Mouse (Mus musculus) liver, embryonic 13.5 days (tissue): ENCODE results near the gene Zg16. TPM values are rescaled to one million over a fixed set of nuclear protein-coding genes. Genes with fewer than 3 reads are reported as not detected.

Source experiments
- ATAC-seq: fragments of 200-750 bp; cut with Nextera tagmentation; 2 replicates; pipeline ENCODE4 v1.8.0; 2017; ENCODE audit warnings: low read depth, mild to moderate bottlenecking, moderate number of reproducible peaks, moderate library complexity
- DNase-seq: peaks from one replicate; pipeline ENCODE4 v3.0.0; 2022
- H3K27ac ChIP-seq: fragments of 300-500 bp; sonication (generic); 2 replicates; pipeline ENCODE4 v1.5.1; 2015; ENCODE audit warnings: moderate library complexity, mild to moderate bottlenecking, inconsistent platforms
- H3K27me3 ChIP-seq: fragments of 300-500 bp; sonication (generic); 2 replicates; pipeline ENCODE4 v1.6.1; 2015; ENCODE audit warnings: mild to moderate bottlenecking, inconsistent platforms
- H3K36me3 ChIP-seq: fragments of 300-500 bp; sonication (generic); 2 replicates; pipeline ENCODE4 v1.6.1; 2015; ENCODE audit warnings: mild to moderate bottlenecking, inconsistent platforms
- H3K4me1 ChIP-seq: fragments of 300-500 bp; sonication (generic); replicated peaks from 2 replicates; pipeline ENCODE4 v1.6.1; 2015; ENCODE audit warnings: inconsistent platforms
- H3K4me2 ChIP-seq: fragments of 300-500 bp; sonication (generic); 2 replicates; pipeline ENCODE4 v1.6.1; 2015; ENCODE audit warnings: inconsistent platforms, mild to moderate bottlenecking, moderate library complexity
- H3K4me3 ChIP-seq: fragments of 300-500 bp; sonication (generic); replicated peaks from 2 replicates; pipeline ENCODE4 v1.5.1; 2015; ENCODE audit warnings: mild to moderate bottlenecking, inconsistent platforms
- H3K9ac ChIP-seq: fragments of 300-500 bp; sonication (generic); 2 replicates; pipeline ENCODE4 v1.6.1; 2015; ENCODE audit warnings: mild to moderate bottlenecking, inconsistent platforms
- H3K9me3 ChIP-seq: fragments of 300-500 bp; sonication (generic); replicated peaks from 2 replicates; pipeline ENCODE4 v1.6.1; 2016; ENCODE audit warnings: inconsistent platforms
- WGBS: fragments of 180-500 bp; shearing (Covaris S2); methylation state at CpG from one replicate; pipeline ENCODE4 v1.1.7; 2015; ENCODE audit not compliant: insufficient replicate concordance; 5-methylcytosine and 5-hydroxymethylcytosine counted together
- polyA plus RNA-seq: library from polyadenylated mRNA; unstranded; fragments of >200 nt; fragmentation: Nextera tagmentation; extraction: Ambion mirVana; gene quantifications from 2 replicates; pipeline ENCODE4 v1.2.1, GENCODE M21; 2015

Zg16 gene
- polyA plus RNA-seq, 1 experiment from 2014 or later, result not detected

- H3K9me3 ChIP-seq, result no peaks in the 10 kb centered on the region
Measured at GRCm38 (mm10) chr7:127024755-127025555, 62.2 kb downstream of the Zg16 start.

GRCm38 (mm10) chr7:127023896-127024690, 63.0 kb downstream of the Zg16 start:
- peaks cover 57% of the 10 kb centered on the region for H3K36me3 ChIP-seq

More at GRCm38 (mm10) chr7:127024755-127025555, 62.2 kb downstream of the Zg16 start:
- DNase-seq (peak; percentile 74), ATAC-seq (peak; percentile 35)
- H3K4me3 ChIP-seq, result peak overlapping the region; percentile 97
- WGBS, result under 1% methylated on average over 30 of the region's 30 CpGs
- peaks cover 81% of the 10 kb centered on the region for H3K4me1 ChIP-seq
- peak overlapping the region; percentile 98 for H3K27ac ChIP-seq
- H3K27me3 ChIP-seq, result no peaks in the 10 kb centered on the region
- H3K36me3 ChIP-seq, result peaks cover 65% of the 10 kb centered on the region
- peak overlapping the region; percentile 99 for H3K9ac ChIP-seq
- peak overlapping the region; percentile 99 for H3K4me2 ChIP-seq

GRCm38 (mm10) chr7:127023272-127023691, 63.8 kb downstream of the Zg16 start:
- WGBS, result 72% methylated on average over 13 of the region's 13 CpGs
- no peak for DNase-seq
- no peaks in the 10 kb centered on the region for H3K9me3 ChIP-seq
- peaks cover 48% of the 10 kb centered on the region for H3K36me3 ChIP-seq
- no peaks in the 10 kb centered on the region for H3K27me3 ChIP-seq
- peak overlapping the region; percentile 99 for H3K4me2 ChIP-seq
- H3K27ac ChIP-seq, result peak overlapping the region; percentile 98
- ATAC-seq, result no peak
- peaks cover 78% of the 10 kb centered on the region for H3K4me1 ChIP-seq
- H3K9ac ChIP-seq, result peak overlapping the region; percentile 99
- H3K4me3 ChIP-seq, result peak overlapping the region; percentile 97

More at GRCm38 (mm10) chr7:127023896-127024690, 63.0 kb downstream of the Zg16 start:
- peak overlapping the region; percentile 97 for H3K4me3 ChIP-seq
- H3K27me3 ChIP-seq, result no peaks in the 10 kb centered on the region
- peak overlapping the region; percentile 98 for H3K27ac ChIP-seq
- H3K9ac ChIP-seq, result peak overlapping the region; percentile 99
- ATAC-seq (no peak), DNase-seq (no peak)
- H3K4me1 ChIP-seq, result peaks cover 76% of the 10 kb centered on the region
- 16% methylated on average over 19 of the region's 19 CpGs for WGBS
- H3K4me2 ChIP-seq, result peak overlapping the region; percentile 99
- no peaks in the 10 kb centered on the region for H3K9me3 ChIP-seq

- H3K36me3 ChIP-seq, result peaks cover 43% of the 10 kb centered on the region
- no peaks in the 10 kb centered on the region for H3K9me3 ChIP-seq
- no peak for ATAC-seq
- peak overlapping the region; percentile 98 for H3K27ac ChIP-seq
- H3K4me1 ChIP-seq, result peaks cover 78% of the 10 kb centered on the region
- no peak for DNase-seq
- H3K27me3 ChIP-seq, result no peaks in the 10 kb centered on the region
- H3K4me2 ChIP-seq, result peak overlapping the region; percentile 99
- WGBS, result 88% methylated on average over 7 of the region's 7 CpGs
- peak overlapping the region; percentile 97 for H3K4me3 ChIP-seq
- peak overlapping the region; percentile 99 for H3K9ac ChIP-seq
Measured at GRCm38 (mm10) chr7:127022528-127023271, 64.4 kb downstream of the Zg16 start.

- peak overlapping the region; percentile 99 for H3K4me2 ChIP-seq
- no peaks in the 10 kb centered on the region for H3K27me3 ChIP-seq
- H3K9me3 ChIP-seq, result no peaks in the 10 kb centered on the region
- DNase-seq (no peak), ATAC-seq (no peak)
- peak overlapping the region; percentile 58 for H3K27ac ChIP-seq
- H3K4me3 ChIP-seq, result peak overlapping the region; percentile 97
- H3K36me3 ChIP-seq, result peaks cover 41% of the 10 kb centered on the region
- H3K9ac ChIP-seq, result peak overlapping the region; percentile 99
- WGBS, result 39% methylated on average over 5 of the region's 5 CpGs
- H3K4me1 ChIP-seq, result peaks cover 79% of the 10 kb centered on the region
Measured at GRCm38 (mm10) chr7:127021563-127022527, 65.3 kb downstream of the Zg16 start.

- peak within 1 kb of the TSS; percentile 58 for H3K27ac ChIP-seq
- H3K4me1 ChIP-seq, result peaks cover 82% of the 10 kb centered on the region
- no peak for ATAC-seq
- H3K4me3 ChIP-seq, result peak within 1 kb of the TSS; percentile 44
- peak within 1 kb of the TSS; percentile 49 for H3K9ac ChIP-seq
- H3K36me3 ChIP-seq, result peaks cover 41% of the 10 kb centered on the region
- 3% methylated on average over 34 of the region's 37 CpGs for WGBS
- peak within 1 kb of the TSS; percentile 99 for H3K4me2 ChIP-seq
- H3K9me3 ChIP-seq, result no peaks in the 10 kb centered on the region
- no peaks in the 10 kb centered on the region for H3K27me3 ChIP-seq
- DNase-seq, result no peak
Measured at GRCm38 (mm10) chr7:127020901-127021562, 66.1 kb downstream of the Zg16 start, which contains the start of the genes Gm42742 and Prrt2. Gm42742 (minus strand) TSS chr7:127021097. Prrt2 (minus strand) TSS chr7:127021211.

GRCm38 (mm10) chr7:127020491-127020890, 66.6 kb downstream of the Zg16 start:
- Histone ChIP-seq H3K4me2 (peak overlapping the region; percentile 99), H3K9me3 (no peaks in the 10 kb centered on the region), H3K4me1 (peaks cover 85% of the 10 kb centered on the region), H3K27ac (peak overlapping the region; percentile 47; the same call in 1 of the 2 replicates), H3K4me3 (peak overlapping the region; percentile 44), H3K27me3 (no peaks in the 10 kb centered on the region), H3K9ac (peak overlapping the region; percentile 49), H3K36me3 (peaks cover 43% of the 10 kb centered on the region)
- DNase-seq (no peak), ATAC-seq (no peak)
- 65% methylated on average over 5 of the region's 5 CpGs for WGBS

GRCm38 (mm10) chr7:127020031-127020430, 67.1 kb downstream of the Zg16 start:
- no peak overlapping the region for H3K9ac ChIP-seq
- no peak for DNase-seq
- H3K4me2 ChIP-seq, result peak overlapping the region; percentile 99
- 50% methylated on average over 3 of the region's 3 CpGs for WGBS
- H3K9me3 ChIP-seq, result no peaks in the 10 kb centered on the region
- peaks cover 85% of the 10 kb centered on the region for H3K4me1 ChIP-seq
- H3K4me3 ChIP-seq, result peak overlapping the region; percentile 44; the same call in 1 of the 2 replicates
- H3K36me3 ChIP-seq, result peaks cover 43% of the 10 kb centered on the region
- no peaks in the 10 kb centered on the region for H3K27me3 ChIP-seq
- H3K27ac ChIP-seq, result peak overlapping the region; percentile 32; the same call in 1 of the 2 replicates
- ATAC-seq, result no peak

GRCm38 (mm10) chr7:127019306-127019960, 67.7 kb downstream of the Zg16 start:
- no peaks in the 10 kb centered on the region for H3K27me3 ChIP-seq
- no peak for DNase-seq
- peak overlapping the region; percentile 99; the same call in 1 of the 2 replicates for H3K4me2 ChIP-seq
- 73% methylated on average over 14 of the region's 14 CpGs for WGBS
- H3K4me1 ChIP-seq, result peaks cover 85% of the 10 kb centered on the region
- H3K9me3 ChIP-seq, result no peaks in the 10 kb centered on the region
- no peak overlapping the region for H3K4me3 ChIP-seq
- H3K27ac ChIP-seq, result no peak overlapping the region
- no peak overlapping the region for H3K9ac ChIP-seq
- ATAC-seq, result no peak
- peaks cover 42% of the 10 kb centered on the region for H3K36me3 ChIP-seq
